Mouse (Mus musculus): Measurements from ENCODE around the gene Arhgap15. TPM values are rescaled to one million over a fixed set of nuclear protein-coding genes. Genes with fewer than 3 reads are reported as not detected.

The Arhgap15 gene
- polyA plus RNA-seq, 1 experiment from 2014 or later: 22.6 TPM

DNA sequence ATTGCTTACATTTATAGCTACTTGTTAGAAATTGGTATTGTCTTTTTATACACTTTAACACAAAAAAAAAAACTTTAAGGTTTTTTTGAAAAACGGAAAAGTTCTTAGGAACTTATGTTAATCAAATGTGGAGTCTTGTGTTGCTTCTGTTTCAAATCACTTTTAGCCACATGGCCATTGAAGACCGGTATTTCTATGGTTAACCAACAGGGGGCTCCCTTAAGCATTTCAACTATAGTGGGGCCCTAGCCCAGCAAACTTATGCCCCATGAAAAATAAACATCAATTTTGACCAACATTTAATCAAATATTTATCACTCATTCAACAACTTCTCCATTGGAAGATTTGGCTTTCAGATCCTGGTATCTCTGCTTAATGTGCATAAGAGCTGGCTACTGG lies 557.5 kb downstream of the Arhgap15 start:
- no peaks in the 10 kb centered on the region for H3K36me3 ChIP-seq (ENCODE audit: inconsistent target)
- 93% methylated on average over 2 of the region's 2 CpGs for WGBS (ENCODE audit: missing documents)
- H3K79me2 ChIP-seq (ENCODE audit: inconsistent target): no peaks in the 10 kb centered on the region
- no peak overlapping the region for H3K4me3 ChIP-seq (ENCODE audit: inconsistent target)
- no peak overlapping the region for H3K27ac ChIP-seq

DNA sequence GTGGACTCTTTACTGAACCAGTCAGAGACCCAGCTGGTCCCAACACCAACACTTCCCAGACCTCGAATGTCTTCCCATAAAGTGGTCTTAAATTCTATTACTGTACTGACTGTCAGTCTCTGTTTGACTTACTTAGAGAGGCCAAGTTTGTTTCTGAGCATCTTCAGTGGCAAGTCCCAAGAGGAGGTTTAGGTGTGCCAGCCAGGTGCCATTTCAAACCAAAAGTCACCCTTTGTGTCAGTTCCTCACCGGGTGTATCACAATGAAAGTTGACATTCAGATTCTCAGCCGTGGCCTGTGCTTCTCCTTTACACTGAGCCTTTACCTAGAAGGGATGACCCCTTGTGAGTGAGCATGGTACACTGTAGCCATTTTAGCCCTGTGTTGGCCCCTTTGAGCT lies 560.5 kb downstream of the Arhgap15 start:
- Histone ChIP-seq H3K79me2 (ENCODE audit: inconsistent target) (no peaks in the 10 kb centered on the region), H3K4me3 (ENCODE audit: inconsistent target) (no peak overlapping the region), H3K27ac (no peak overlapping the region), H3K36me3 (ENCODE audit: inconsistent target) (no peaks in the 10 kb centered on the region)
- 93% methylated on average over 3 of the region's 3 CpGs for WGBS (ENCODE audit: missing documents)

DNA sequence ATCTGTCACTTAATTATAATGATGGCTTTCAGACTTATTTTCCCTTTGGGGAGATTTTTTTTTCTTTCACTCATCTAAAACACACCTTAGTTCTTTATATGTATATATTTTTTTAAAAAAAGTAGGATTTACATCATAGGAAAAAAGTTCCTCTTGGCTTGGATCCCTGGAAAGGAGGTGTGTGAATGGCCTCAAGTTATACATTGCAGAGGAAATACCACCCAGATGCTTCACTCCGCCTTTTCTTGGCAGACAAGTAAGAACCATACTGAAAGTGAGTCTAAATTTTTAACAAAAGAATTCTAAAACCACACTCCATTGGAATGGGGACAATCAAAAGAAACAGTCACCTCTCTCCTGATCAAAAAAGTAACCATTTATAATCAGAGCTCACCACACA lies 560.9 kb downstream of the Arhgap15 start:
- Histone ChIP-seq H3K27ac (no peak overlapping the region), H3K79me2 (ENCODE audit: inconsistent target) (no peaks in the 10 kb centered on the region)

DNA sequence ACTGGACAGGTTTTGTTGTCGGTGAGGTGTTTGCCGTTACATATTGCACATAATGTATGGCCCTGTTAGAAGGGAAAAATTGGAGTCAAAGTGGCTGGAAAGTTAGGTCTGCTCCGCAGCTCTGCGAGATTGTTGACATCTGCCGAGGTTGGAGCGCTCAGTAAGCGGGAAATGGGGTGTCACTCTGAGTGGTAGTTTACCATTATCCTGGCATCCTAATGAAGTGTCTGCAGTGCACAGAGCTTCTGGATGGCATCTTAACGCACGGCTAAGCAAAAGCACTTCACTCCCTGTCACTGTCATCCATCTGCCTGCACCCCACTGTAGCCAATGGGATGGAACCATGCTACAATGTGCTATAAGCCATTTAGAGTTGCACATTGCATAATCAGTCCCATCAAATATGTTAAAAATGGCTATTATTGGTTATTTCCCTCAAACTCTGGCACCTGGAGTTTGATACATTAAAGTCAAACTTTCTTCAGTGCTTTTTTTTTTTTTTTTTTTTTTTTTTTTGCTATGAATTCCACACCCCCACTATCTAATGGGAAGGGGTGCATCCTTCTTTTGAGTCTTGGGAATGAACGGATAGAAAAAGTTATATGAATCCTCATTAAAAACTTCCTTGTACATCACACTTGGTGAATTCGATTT lies 561.6 kb downstream of the Arhgap15 start:
- WGBS (ENCODE audit: missing documents): 98% methylated on average over 10 of the region's 11 CpGs
- Histone ChIP-seq H3K27ac (no peak overlapping the region), H3K36me3 (ENCODE audit: inconsistent target) (no peaks in the 10 kb centered on the region), H3K4me3 (ENCODE audit: inconsistent target) (no peak overlapping the region), H3K79me2 (ENCODE audit: inconsistent target) (no peaks in the 10 kb centered on the region)

More for the DNA sequence above, 560.9 kb downstream of the Arhgap15 start:
- Histone ChIP-seq H3K36me3 (ENCODE audit: inconsistent target) (no peaks in the 10 kb centered on the region), H3K4me3 (ENCODE audit: inconsistent target) (no peak overlapping the region)
- 100% methylated on average over 1 of the region's 1 CpGs for WGBS (ENCODE audit: missing documents)

DNA sequence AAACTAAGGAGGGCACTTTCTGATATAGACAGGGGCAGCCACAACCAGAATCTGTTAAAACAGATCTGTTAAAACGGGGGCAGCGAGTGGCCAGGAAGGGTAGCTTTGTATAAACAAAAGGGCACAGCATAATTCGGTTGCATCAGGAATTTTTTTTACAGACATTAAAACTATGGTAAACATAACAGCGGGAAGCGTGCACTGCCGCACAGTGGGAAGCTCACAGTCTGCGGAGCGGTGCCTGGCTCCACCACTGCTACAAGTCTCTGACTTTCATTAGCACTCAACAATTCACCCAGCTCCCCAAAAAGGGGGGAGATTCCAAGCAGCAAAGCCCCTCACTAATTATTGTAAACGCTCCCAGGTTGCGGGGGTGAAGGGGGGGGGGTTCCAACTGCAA lies 562.6 kb downstream of the Arhgap15 start:
- no peak overlapping the region for H3K4me3 ChIP-seq (ENCODE audit: inconsistent target)
- H3K36me3 ChIP-seq (ENCODE audit: inconsistent target): no peaks in the 10 kb centered on the region
- H3K27ac ChIP-seq: no peak overlapping the region
- H3K79me2 ChIP-seq (ENCODE audit: inconsistent target): no peaks in the 10 kb centered on the region
- 87% methylated on average over 10 of the region's 10 CpGs for WGBS (ENCODE audit: missing documents)

DNA sequence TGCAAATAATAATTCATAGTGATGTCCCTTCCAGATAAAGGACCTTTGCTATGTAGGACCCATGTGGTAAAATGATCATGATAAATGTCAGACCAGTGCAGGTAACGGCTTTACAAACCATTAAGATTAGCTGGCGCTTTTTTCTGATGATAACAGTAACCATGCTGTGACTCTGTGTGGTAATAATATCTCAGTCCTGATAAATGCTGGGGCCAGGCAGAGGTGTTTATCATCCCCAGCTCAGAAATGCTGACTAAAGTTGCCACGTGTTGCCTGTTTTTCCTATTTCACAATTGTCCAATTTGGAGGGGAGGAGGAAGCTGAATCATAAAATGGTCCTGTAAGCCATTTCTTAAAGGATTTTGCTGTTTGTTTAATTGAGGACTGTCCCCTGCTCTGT lies 564.9 kb downstream of the Arhgap15 start:
- Histone ChIP-seq H3K79me2 (ENCODE audit: inconsistent target) (no peaks in the 10 kb centered on the region), H3K36me3 (ENCODE audit: inconsistent target) (no peaks in the 10 kb centered on the region), H3K4me3 (ENCODE audit: inconsistent target) (no peak overlapping the region), H3K27ac (no peak overlapping the region)
- WGBS (ENCODE audit: missing documents): 77% methylated on average over 3 of the region's 3 CpGs

DNA sequence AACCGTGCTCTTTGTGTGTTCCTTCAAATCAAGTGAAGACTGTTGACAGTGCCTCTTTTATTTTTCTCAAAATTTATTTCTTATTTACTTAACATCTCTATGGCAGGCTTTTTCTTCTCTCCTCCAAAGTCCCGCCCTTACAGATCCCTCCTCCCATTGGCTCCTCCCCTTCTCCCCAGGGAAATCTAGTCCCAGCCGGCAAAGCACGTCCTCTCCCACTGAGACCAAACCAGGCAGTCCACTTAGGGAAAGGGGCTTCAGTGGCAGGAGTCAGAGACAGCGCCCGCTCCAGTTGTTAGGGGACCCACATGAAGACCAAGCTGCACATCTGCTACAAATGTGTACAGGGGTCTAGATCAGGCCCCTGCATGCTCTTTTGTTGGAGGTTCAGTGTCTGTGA lies 569.8 kb downstream of the Arhgap15 start:
- Histone ChIP-seq H3K79me2 (ENCODE audit: inconsistent target) (no peaks in the 10 kb centered on the region), H3K4me3 (ENCODE audit: inconsistent target) (no peak overlapping the region), H3K27ac (no peak overlapping the region), H3K36me3 (ENCODE audit: inconsistent target) (no peaks in the 10 kb centered on the region)
- WGBS (ENCODE audit: missing documents): 96% methylated on average over 6 of the region's 6 CpGs

DNA sequence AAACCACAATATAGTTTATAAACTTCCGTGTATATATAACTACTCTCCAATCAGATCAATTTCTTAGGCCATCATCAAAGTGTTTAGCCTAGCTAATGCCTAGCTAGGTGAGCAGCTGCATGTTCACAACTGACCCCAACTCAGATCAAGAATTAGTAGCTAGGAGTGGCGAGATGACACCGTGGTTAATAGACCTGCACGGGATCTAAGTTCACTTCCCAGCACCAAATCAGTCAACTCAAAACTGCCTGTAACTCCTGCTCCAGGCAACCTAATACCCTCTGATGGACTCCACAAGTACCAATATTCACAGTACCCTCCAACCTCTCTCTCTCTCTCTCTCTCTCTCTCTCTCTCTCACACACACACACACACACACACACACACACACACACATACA lies 570.9 kb downstream of the Arhgap15 start:
- Histone ChIP-seq H3K27ac (no peak overlapping the region), H3K36me3 (ENCODE audit: inconsistent target) (no peaks in the 10 kb centered on the region), H3K4me3 (ENCODE audit: inconsistent target) (no peak overlapping the region), H3K79me2 (ENCODE audit: inconsistent target) (no peaks in the 10 kb centered on the region)
- 98% methylated on average over 4 of the region's 4 CpGs for WGBS (ENCODE audit: missing documents)

DNA sequence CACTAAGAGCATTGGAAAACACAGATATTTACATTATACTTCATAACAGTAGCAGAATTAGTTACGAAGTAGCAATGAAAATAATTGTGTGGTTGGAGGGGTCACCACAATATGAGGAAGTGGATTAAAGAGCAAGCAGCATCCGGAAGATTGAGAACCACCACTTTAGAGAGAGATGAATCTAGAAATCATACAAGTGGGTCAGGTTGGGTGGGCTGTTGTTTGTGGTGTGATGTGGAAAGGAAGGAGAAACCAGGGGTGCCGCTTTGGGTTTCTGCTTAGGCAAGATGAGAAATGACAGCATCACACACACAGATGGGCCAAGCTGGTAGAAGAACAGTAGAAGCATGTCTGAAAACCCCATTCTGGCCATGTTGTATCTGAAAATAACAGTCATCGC lies 575.2 kb downstream of the Arhgap15 start:
- Histone ChIP-seq H3K79me2 (ENCODE audit: inconsistent target) (no peaks in the 10 kb centered on the region), H3K36me3 (ENCODE audit: inconsistent target) (no peaks in the 10 kb centered on the region), H3K4me3 (ENCODE audit: inconsistent target) (no peak overlapping the region), H3K27ac (no peak overlapping the region)
- WGBS (ENCODE audit: missing documents): 48% methylated on average over 4 of the region's 4 CpGs

DNA sequence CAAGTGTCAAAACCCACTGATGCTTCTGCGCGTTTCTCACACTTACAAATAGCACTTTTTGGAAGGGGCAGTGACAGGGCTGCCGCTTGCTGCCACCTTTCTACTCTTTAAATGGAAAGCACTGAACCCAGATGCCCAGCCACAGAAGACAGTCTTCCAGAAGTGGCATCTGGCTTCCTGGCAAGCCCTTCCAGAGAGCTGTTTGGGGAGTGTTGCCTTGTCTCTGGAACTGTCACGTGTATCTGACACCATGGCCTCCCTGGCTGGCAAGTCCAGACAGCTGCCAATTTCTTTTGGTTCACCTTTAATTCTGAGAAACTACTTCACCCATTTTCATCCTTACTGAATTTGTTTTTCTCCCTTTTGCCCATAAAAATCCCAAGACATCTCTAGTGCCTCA lies 584.7 kb downstream of the Arhgap15 start:
- no peaks in the 10 kb centered on the region for H3K36me3 ChIP-seq (ENCODE audit: inconsistent target)
- H3K4me3 ChIP-seq (ENCODE audit: inconsistent target): no peak overlapping the region
- no peaks in the 10 kb centered on the region for H3K79me2 ChIP-seq (ENCODE audit: inconsistent target)
- WGBS (ENCODE audit: missing documents): 94% methylated on average over 4 of the region's 4 CpGs
- no peak overlapping the region for H3K27ac ChIP-seq

DNA sequence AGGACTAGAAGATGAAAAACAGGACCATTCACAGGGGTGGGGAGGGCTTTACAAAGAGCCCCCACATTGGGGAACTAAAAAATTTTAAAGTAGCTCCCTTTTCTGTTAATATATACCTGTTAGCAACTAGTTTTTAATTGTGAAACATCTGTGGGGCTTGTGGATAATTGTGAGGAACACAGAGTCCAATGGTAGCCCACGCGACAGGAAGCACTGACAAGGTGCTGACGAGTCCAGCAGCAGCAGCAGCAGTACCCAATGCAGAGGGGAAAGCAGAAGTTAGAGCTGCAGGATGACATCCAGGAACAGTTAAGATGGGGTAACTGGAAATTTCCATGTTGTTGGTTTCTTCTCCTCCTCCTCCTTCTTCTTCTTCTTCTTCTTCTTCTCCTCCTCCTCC lies 585.4 kb downstream of the Arhgap15 start:
- no peaks in the 10 kb centered on the region for H3K36me3 ChIP-seq (ENCODE audit: inconsistent target)
- no peaks in the 10 kb centered on the region for H3K79me2 ChIP-seq (ENCODE audit: inconsistent target)
- H3K27ac ChIP-seq: no peak overlapping the region
- WGBS (ENCODE audit: missing documents): 16% methylated on average over 3 of the region's 3 CpGs
- no peak overlapping the region for H3K4me3 ChIP-seq (ENCODE audit: inconsistent target)

DNA sequence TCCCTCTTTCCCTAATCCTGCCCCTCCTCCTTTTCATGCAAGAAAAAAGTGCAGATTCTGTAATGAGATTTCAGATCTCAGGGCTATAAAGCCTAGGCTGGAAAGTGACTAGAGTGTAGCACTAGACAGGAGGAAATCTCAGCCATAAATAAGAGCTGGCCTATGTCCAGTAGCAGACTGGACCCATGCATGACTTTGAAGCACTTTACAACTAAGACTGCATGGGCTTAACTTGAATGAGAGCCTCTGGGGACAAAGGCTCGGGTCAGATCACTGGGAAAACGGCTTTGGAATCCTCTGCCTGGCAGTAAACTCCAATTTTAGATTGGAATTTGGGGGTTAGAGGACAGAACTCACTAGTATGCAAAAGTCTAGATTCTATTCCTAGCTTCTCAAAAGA lies 585.9 kb downstream of the Arhgap15 start:
- no peak overlapping the region for H3K27ac ChIP-seq
- H3K79me2 ChIP-seq (ENCODE audit: inconsistent target): no peaks in the 10 kb centered on the region
- 96% methylated on average over 2 of the region's 2 CpGs for WGBS (ENCODE audit: missing documents)
- no peaks in the 10 kb centered on the region for H3K36me3 ChIP-seq (ENCODE audit: inconsistent target)
- H3K4me3 ChIP-seq (ENCODE audit: inconsistent target): no peak overlapping the region

DNA sequence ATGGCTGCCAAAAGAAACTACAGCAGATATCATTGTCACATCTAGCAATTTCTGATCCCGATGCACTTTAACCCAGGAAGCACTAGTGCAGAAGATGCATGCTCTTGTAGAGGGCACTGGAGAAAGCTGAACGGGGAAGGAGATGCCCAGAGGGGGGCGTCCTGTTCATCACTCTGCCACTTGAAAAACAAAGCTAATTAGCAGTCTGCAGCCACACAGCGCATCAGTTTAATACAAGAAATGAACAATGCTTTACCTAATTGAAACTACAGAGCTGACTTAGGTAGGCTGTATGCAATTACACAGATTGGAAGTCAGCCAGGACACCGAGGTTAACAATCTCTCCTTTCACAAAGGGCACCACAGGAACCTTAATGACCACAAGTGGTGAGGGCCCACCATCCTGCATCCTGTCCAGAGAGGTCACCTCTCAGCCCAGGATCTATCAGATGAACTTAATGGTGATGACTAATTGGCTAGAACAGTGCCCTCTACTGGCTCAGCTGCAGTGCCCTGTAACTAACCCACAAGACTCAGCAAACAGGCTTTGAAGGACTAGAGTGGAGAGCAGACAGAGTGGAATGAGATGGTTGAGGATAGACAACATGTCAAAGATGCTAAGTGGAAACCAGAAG lies 588.2 kb downstream of the Arhgap15 start:
- WGBS (ENCODE audit: missing documents): 80% methylated on average over 5 of the region's 5 CpGs
- Histone ChIP-seq H3K4me3 (ENCODE audit: inconsistent target) (no peak overlapping the region), H3K79me2 (ENCODE audit: inconsistent target) (no peaks in the 10 kb centered on the region), H3K27ac (no peak overlapping the region), H3K36me3 (ENCODE audit: inconsistent target) (no peaks in the 10 kb centered on the region)

DNA sequence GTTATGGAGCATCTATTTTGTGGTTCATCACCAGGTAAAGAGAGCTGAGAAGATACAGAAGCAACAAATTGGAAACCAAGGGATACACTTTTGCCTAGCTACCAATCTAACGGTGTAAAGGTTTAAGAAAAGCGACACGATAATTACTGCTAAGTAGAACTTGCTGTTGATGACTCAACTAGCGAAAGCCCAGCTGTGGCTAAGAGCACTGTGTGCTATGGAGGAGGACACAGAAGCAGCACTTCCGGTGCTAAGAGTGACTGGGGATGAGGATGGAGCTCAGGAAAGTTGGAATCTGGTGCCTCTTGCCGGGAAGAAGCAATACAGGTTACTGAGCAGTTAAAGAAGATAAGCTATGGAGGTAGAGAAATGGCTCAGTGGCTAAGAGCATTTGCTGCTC lies 589.8 kb downstream of the Arhgap15 start:
- no peak overlapping the region for H3K4me3 ChIP-seq (ENCODE audit: inconsistent target)
- whole genome bisulfite sequencing (ENCODE audit: missing documents): 96% methylated on average over 6 of the region's 6 CpGs
- H3K79me2 ChIP-seq (ENCODE audit: inconsistent target): no peaks in the 10 kb centered on the region
- H3K36me3 ChIP-seq (ENCODE audit: inconsistent target): no peaks in the 10 kb centered on the region
- H3K27ac ChIP-seq: no peak overlapping the region

DNA sequence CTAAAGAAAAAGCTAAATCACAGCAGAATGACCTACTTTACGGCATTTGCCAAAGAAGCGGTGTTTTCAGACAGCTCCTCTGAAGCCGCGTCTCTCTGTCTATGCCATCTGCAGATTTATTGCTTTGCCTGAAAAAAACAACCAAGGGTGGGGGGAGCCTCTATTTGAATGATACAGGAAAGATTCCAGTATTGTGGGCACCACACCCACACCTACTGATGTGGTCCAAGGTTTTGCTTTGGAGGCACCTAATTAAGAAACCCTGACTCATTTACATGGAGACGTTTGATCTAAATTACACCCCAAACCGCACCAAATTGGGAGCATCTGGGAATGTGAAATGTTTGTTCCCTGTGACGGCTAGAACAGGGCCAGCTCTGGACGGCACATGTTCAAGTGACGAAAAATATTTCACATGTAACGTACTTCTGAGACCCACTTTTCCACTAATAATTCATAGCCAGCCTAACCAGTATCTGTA lies 592.5 kb downstream of the Arhgap15 start:
- H3K36me3 ChIP-seq (ENCODE audit: inconsistent target): no peaks in the 10 kb centered on the region
- no peak overlapping the region for H3K27ac ChIP-seq
- no peaks in the 10 kb centered on the region for H3K79me2 ChIP-seq (ENCODE audit: inconsistent target)
- WGBS (ENCODE audit: missing documents): 96% methylated on average over 10 of the region's 10 CpGs
- H3K4me3 ChIP-seq (ENCODE audit: inconsistent target): no peak overlapping the region

DNA sequence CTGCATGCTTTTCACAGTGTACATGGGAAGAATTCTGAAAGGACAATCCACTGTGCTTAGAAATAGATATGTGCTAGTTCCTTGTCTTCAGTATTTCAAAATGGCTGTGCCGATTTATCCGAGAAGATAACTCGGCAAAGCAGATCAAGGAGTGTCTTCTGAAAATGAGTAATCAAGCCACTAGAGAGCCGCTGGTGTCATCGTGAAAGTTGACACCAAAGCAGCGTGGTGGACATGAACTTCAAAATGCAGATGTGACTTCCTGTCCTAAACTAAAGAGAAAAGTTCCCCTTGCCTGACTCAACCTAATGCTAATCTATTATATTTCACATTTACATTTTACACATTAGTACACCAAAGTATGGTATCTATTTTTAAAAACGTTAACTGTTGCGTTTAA lies 596.2 kb downstream of the Arhgap15 start:
- WGBS (ENCODE audit: missing documents): 97% methylated on average over 8 of the region's 8 CpGs
- H3K27ac ChIP-seq: no peak overlapping the region
- no peaks in the 10 kb centered on the region for H3K36me3 ChIP-seq (ENCODE audit: inconsistent target)
- H3K79me2 ChIP-seq (ENCODE audit: inconsistent target): no peaks in the 10 kb centered on the region
- no peak overlapping the region for H3K4me3 ChIP-seq (ENCODE audit: inconsistent target)
